Mouse (Mus musculus): ENCODE results near the gene Retn. TPM values are rescaled to one million over a fixed set of nuclear protein-coding genes. Genes with fewer than 3 reads are reported as not detected.

Gene Retn
- polyA plus RNA-seq (2016; fragmentation: Nextera tagmentation; extraction: Ambion mirVana) = not detected in 2 replicates

DNA sequence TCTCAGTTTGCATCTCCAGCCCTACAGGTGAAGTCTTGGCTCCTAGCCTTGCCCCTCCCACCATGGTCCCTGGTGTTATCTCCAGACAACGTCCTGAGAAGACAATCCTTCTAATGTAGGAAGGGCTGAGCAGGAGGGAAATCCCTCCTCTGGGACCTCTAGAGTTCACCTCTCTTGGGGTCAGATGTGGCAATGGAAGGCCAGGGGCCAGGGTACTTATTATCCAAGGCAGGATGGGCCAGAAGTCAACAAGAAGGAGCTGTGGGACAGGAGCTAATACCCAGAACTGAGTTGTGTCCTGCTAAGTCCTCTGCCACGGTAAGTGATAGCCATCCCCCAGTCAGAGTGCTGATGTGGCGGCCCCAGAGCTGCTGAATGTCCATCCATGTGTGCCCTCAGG lies at the start of gene Retn:
Gene Retn (plus strand): TSS at position 245 of the 400 bp plus-strand sequence.
- no peak for ATAC-seq (ENCODE audit: insufficient number of reproducible peaks, low FRiP score)
- Histone ChIP-seq H3K4me1 (replicated peaks) (no peaks in the 10 kb centered on the region), H3K27ac (ENCODE audit: poor library complexity, severe bottlenecking) (no peak within 1 kb of the TSS), H3K4me3 (no peak within 1 kb of the TSS), H3K4me2 (no peak within 1 kb of the TSS), H3K27me3 (replicated peaks) (peaks cover 13% of the 10 kb centered on the region), H3K36me3 (no peaks in the 10 kb centered on the region), H3K9me3 (replicated peaks) (no peaks in the 10 kb centered on the region), H3K9ac (no peak within 1 kb of the TSS)
- 70% methylated on average over 3 of the region's 3 CpGs for WGBS

- Histone ChIP-seq H3K36me3 (peaks cover 39% of the 10 kb centered on the region), H3K4me3 (no peak overlapping the region), H3K9ac (no peak overlapping the region), H3K27ac (ENCODE audit: poor library complexity, severe bottlenecking) (no peak overlapping the region), H3K9me3 (replicated peaks) (no peaks in the 10 kb centered on the region), H3K4me1 (replicated peaks) (peaks cover 21% of the 10 kb centered on the region; the same call in 1 of the 2 replicates), H3K4me2 (no peak overlapping the region), H3K27me3 (replicated peaks) (no peaks in the 10 kb centered on the region)
- WGBS = 62% methylated on average over 16 of the region's 16 CpGs
- peak; percentile 63 for ATAC-seq (ENCODE audit: insufficient number of reproducible peaks, low FRiP score)
These were observed 49.0 kb upstream of the Retn start for GRCm38 (mm10) chr8:3606593-3606992.

- H3K27ac ChIP-seq (ENCODE audit: poor library complexity, severe bottlenecking) = no peak overlapping the region
- no peaks in the 10 kb centered on the region for H3K9me3 ChIP-seq (replicated peaks)
- no peaks in the 10 kb centered on the region for H3K27me3 ChIP-seq (replicated peaks)
- 87% methylated on average over 7 of the region's 7 CpGs for WGBS
- peaks cover 51% of the 10 kb centered on the region for H3K36me3 ChIP-seq
- no peak for ATAC-seq (ENCODE audit: insufficient number of reproducible peaks, low FRiP score)
- H3K4me2 ChIP-seq = no peak overlapping the region
- no peak overlapping the region for H3K9ac ChIP-seq
- no peak overlapping the region for H3K4me3 ChIP-seq
- peaks cover 21% of the 10 kb centered on the region; the same call in 1 of the 2 replicates for H3K4me1 ChIP-seq (replicated peaks)
These were observed 47.7 kb upstream of the Retn start for GRCm38 (mm10) chr8:3607822-3608221.

GRCm38 (mm10) chr8:3609046-3609815 lies 46.3 kb upstream of the Retn start:
- Histone ChIP-seq H3K9ac (no peak overlapping the region), H3K4me2 (no peak overlapping the region), H3K27me3 (replicated peaks) (no peaks in the 10 kb centered on the region), H3K36me3 (peaks cover 65% of the 10 kb centered on the region), H3K27ac (ENCODE audit: poor library complexity, severe bottlenecking) (no peak overlapping the region), H3K4me1 (replicated peaks) (peaks cover 21% of the 10 kb centered on the region; the same call in 1 of the 2 replicates), H3K9me3 (replicated peaks) (no peaks in the 10 kb centered on the region), H3K4me3 (no peak overlapping the region)
- 74% methylated on average over 12 of the region's 12 CpGs for WGBS
- ATAC-seq (ENCODE audit: insufficient number of reproducible peaks, low FRiP score) = peak; percentile 20; the same call in 1 of the 2 replicates

DNA sequence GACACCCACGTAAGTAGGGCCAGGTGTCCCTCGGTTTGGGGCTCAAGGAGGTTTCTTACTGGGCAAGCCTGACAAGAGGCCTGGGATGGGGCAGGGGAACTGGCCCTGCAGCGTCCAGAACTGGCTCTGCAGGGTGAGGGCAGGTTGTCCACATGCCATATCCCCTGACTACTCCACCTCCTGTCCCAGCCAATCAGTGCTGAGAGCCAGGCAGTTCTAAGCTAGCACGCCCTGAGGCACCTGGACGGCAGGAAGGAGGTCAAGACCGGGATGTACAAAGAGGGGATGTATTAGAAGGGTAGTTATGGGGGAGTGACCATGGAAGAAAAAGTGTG lies 45.8 kb upstream of the Retn start:
- H3K4me3 ChIP-seq = no peak overlapping the region
- no peak for ATAC-seq (ENCODE audit: insufficient number of reproducible peaks, low FRiP score)
- WGBS = 88% methylated on average over 6 of the region's 6 CpGs
- H3K36me3 ChIP-seq = peaks cover 71% of the 10 kb centered on the region
- no peak overlapping the region for H3K27ac ChIP-seq (ENCODE audit: poor library complexity, severe bottlenecking)
- H3K27me3 ChIP-seq (replicated peaks) = no peaks in the 10 kb centered on the region
- no peak overlapping the region for H3K9ac ChIP-seq
- H3K4me1 ChIP-seq (replicated peaks) = peaks cover 21% of the 10 kb centered on the region; the same call in 1 of the 2 replicates
- no peak overlapping the region for H3K4me2 ChIP-seq
- H3K9me3 ChIP-seq (replicated peaks) = no peaks in the 10 kb centered on the region

DNA sequence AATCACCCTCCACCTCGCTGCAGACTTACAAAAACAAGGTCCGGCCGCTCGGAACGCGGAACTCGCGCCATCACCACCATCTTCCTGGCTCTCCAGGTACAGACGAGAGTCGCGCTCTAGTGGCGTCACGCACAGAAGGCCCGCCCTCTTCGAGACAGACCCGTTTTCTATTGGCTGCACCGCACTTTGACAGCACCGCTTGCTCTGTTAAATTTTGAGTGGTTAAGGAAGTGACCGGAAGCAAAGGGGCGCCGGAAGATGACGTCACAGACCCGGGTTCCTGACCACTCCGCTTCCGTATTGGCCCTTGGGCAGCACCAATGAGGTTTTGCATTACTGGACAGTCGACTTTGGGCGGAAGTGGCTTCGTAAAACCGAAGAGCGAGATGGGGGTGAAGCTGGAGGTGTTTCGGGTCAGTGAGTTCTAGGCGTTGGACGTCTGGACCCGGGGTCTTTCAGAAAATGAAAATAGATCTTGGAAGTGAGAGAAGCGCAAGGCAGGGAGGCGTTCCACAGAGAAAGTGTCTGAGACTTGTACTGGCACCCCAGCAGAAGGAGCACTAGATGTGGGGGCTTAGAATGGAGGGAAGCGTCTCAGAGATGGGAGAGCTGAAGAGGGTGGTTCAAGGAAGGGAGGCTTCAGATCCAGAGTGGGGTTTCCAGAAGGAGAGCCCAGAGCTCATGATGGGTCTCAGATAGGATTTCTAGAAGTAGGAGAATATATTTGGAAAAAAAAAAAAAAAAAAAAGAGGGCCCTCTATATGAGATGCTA lies 34.2 kb upstream of the Retn start, which contains the start of the genes Xab2 and Pet100:
Gene Xab2 (minus strand): TSS at position 118 of the 772 bp plus-strand sequence.
Gene Pet100 (plus strand): TSS at position 350 of the 772 bp plus-strand sequence.
- WGBS = under 1% methylated on average over 37 of the region's 37 CpGs
- ATAC-seq (ENCODE audit: insufficient number of reproducible peaks, low FRiP score) = peak; percentile 98
- Histone ChIP-seq H3K4me3 (peak within 1 kb of the TSS; percentile 94), H3K4me2 (peak within 1 kb of the TSS; percentile 84), H3K27me3 (replicated peaks) (no peaks in the 10 kb centered on the region), H3K36me3 (peaks cover 24% of the 10 kb centered on the region), H3K9ac (peak within 1 kb of the TSS; percentile 93), H3K27ac (ENCODE audit: poor library complexity, severe bottlenecking) (no peak within 1 kb of the TSS), H3K4me1 (replicated peaks) (peaks cover 17% of the 10 kb centered on the region), H3K9me3 (replicated peaks) (no peaks in the 10 kb centered on the region)

GRCm38 (mm10) chr8:3622119-3622518 lies 33.5 kb upstream of the Retn start:
- Histone ChIP-seq H3K27ac (ENCODE audit: poor library complexity, severe bottlenecking) (no peak overlapping the region), H3K4me1 (replicated peaks) (peaks cover 17% of the 10 kb centered on the region), H3K4me3 (peak overlapping the region; percentile 94), H3K27me3 (replicated peaks) (no peaks in the 10 kb centered on the region), H3K36me3 (peaks cover 17% of the 10 kb centered on the region), H3K4me2 (peak overlapping the region; percentile 79), H3K9me3 (replicated peaks) (no peaks in the 10 kb centered on the region), H3K9ac (peak overlapping the region; percentile 79; the same call in 1 of the 2 replicates)
- no peak for ATAC-seq (ENCODE audit: insufficient number of reproducible peaks, low FRiP score)
- WGBS = 64% methylated on average over 8 of the region's 8 CpGs

DNA sequence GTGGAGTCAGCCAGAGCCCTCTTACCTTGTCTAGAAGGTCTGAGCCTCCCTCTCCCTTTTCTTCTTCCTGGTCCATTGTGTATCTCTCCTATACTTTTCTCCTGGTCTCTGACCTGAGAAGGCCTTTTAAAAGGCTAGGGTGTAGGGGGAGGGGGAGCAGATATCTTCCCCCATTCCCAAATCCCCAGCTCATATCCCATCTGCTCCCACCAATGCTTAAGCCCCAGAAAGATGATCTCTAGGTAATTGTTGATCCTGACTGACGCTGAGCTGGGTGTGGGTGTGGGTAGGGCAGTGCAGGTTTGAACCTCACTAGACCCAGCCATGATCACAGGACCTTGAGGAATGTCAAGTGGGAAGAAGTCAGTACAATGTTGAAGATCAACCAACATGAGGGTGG lies 30.1 kb upstream of the Retn start, which contains the start of gene Pcp2:
Gene Pcp2 (minus strand): TSS at position 101 of the 400 bp plus-strand sequence.
- 0 out of 2 replicates have a peak, but pooled peaks cover 5% of the 10 kb centered on the region for H3K27me3 ChIP-seq (replicated peaks)
- no peaks in the 10 kb centered on the region for H3K9me3 ChIP-seq (replicated peaks)
- H3K36me3 ChIP-seq = no peaks in the 10 kb centered on the region
- peak within 1 kb of the TSS; percentile 13; the same call in 1 of the 2 replicates for H3K9ac ChIP-seq
- H3K4me2 ChIP-seq = no peak within 1 kb of the TSS
- H3K4me3 ChIP-seq = no peak within 1 kb of the TSS
- no peak within 1 kb of the TSS for H3K27ac ChIP-seq (ENCODE audit: poor library complexity, severe bottlenecking)
- peaks cover 8% of the 10 kb centered on the region for H3K4me1 ChIP-seq (replicated peaks)
- no peak for ATAC-seq (ENCODE audit: insufficient number of reproducible peaks, low FRiP score)
- WGBS = 63% methylated on average over 1 of the region's 1 CpGs

GRCm38 (mm10) chr8:3626971-3627370 lies 28.6 kb upstream of the Retn start:
- Histone ChIP-seq H3K9me3 (replicated peaks) (no peaks in the 10 kb centered on the region), H3K27me3 (replicated peaks) (0 out of 2 replicates have a peak, but pooled peaks cover 5% of the 10 kb centered on the region), H3K27ac (ENCODE audit: poor library complexity, severe bottlenecking) (no peak overlapping the region), H3K4me3 (no peak overlapping the region), H3K4me2 (no peak overlapping the region), H3K36me3 (no peaks in the 10 kb centered on the region), H3K9ac (no peak overlapping the region), H3K4me1 (replicated peaks) (peaks cover 13% of the 10 kb centered on the region)
- no peak for ATAC-seq (ENCODE audit: insufficient number of reproducible peaks, low FRiP score)
- 52% methylated on average over 5 of the region's 5 CpGs for WGBS

GRCm38 (mm10) chr8:3628014-3628413 lies 27.6 kb upstream of the Retn start:
- no peak for ATAC-seq (ENCODE audit: insufficient number of reproducible peaks, low FRiP score)
- 24% methylated on average over 5 of the region's 5 CpGs for WGBS
- Histone ChIP-seq H3K4me3 (no peak overlapping the region), H3K36me3 (no peaks in the 10 kb centered on the region), H3K9ac (no peak overlapping the region), H3K27me3 (replicated peaks) (0 out of 2 replicates have a peak, but pooled peaks cover 5% of the 10 kb centered on the region), H3K9me3 (replicated peaks) (no peaks in the 10 kb centered on the region), H3K27ac (ENCODE audit: poor library complexity, severe bottlenecking) (no peak overlapping the region), H3K4me1 (replicated peaks) (peaks cover 9% of the 10 kb centered on the region), H3K4me2 (no peak overlapping the region)
